Mouse (Mus musculus) liver, embryonic 15.5 days (tissue): ENCODE results near the gene Rem1. TPM values are rescaled to one million over a fixed set of nuclear protein-coding genes. Genes with fewer than 3 reads are reported as not detected.

Experiments used
- ATAC-seq: fragments of 200-750 bp; cut with Nextera tagmentation; 2 replicates; pipeline ENCODE4 v1.8.0; 2017; ENCODE audit warnings: moderate number of reproducible peaks, mild to moderate bottlenecking, moderate library complexity; ENCODE audit not compliant: insufficient read depth
- H3K27ac ChIP-seq: fragments of 300-500 bp; sonication (generic); replicated peaks from 2 replicates; pipeline ENCODE4 v1.5.1; 2015; ENCODE audit warnings: mild to moderate bottlenecking, inconsistent platforms
- H3K27me3 ChIP-seq: fragments of 300-500 bp; sonication (generic); 2 replicates; pipeline ENCODE4 v1.6.1; 2015; ENCODE audit warnings: mild to moderate bottlenecking, inconsistent platforms
- H3K36me3 ChIP-seq: fragments of 300-500 bp; sonication (generic); replicated peaks from 2 replicates; pipeline ENCODE4 v1.6.1; 2015; ENCODE audit warnings: moderate library complexity, mild to moderate bottlenecking, inconsistent platforms
- H3K4me1 ChIP-seq: fragments of 300-500 bp; sonication (generic); replicated peaks from 2 replicates; pipeline ENCODE4 v1.6.1; 2015; ENCODE audit warnings: inconsistent platforms
- H3K4me2 ChIP-seq: fragments of 300-500 bp; sonication (generic); 2 replicates; pipeline ENCODE4 v1.6.1; 2015; ENCODE audit warnings: moderate library complexity, mild to moderate bottlenecking, inconsistent platforms
- H3K4me3 ChIP-seq: fragments of 300-500 bp; sonication (generic); replicated peaks from 2 replicates; pipeline ENCODE4 v1.5.1; 2015; ENCODE audit warnings: mild to moderate bottlenecking, inconsistent platforms
- H3K9ac ChIP-seq: fragments of 300-500 bp; sonication (generic); 2 replicates; pipeline ENCODE4 v1.6.1; 2015; ENCODE audit warnings: moderate library complexity, mild to moderate bottlenecking, inconsistent platforms
- H3K9me3 ChIP-seq: fragments of 300-500 bp; sonication (generic); replicated peaks from 2 replicates; pipeline ENCODE4 v1.6.1; 2016; ENCODE audit warnings: inconsistent platforms
- WGBS: fragments of 180-500 bp; shearing (Covaris S2); methylation state at CpG from one replicate; pipeline ENCODE4 v1.1.7; 2015; ENCODE audit warnings: mixed read lengths; ENCODE audit not compliant: insufficient replicate concordance; 5-methylcytosine and 5-hydroxymethylcytosine counted together
- polyA plus RNA-seq: library from polyadenylated mRNA; unstranded; fragments of >200 nt; fragmentation: Nextera tagmentation; extraction: Ambion mirVana; gene quantifications from 2 replicates; pipeline ENCODE4 v1.2.1, GENCODE M21; 2015

The Rem1 gene
- polyA plus RNA-seq, 1 experiment from 2014 or later: 0.58 TPM

- no peak overlapping the region for H3K4me3 ChIP-seq
- H3K4me1 ChIP-seq: no peaks in the 10 kb centered on the region
- H3K9me3 ChIP-seq: no peaks in the 10 kb centered on the region
- H3K9ac ChIP-seq: no peak overlapping the region
- H3K27ac ChIP-seq: no peak overlapping the region
- WGBS: 50% methylated on average over 1 of the region's 1 CpGs
- ATAC-seq: no peak
- H3K4me2 ChIP-seq: no peak overlapping the region
- H3K36me3 ChIP-seq: no peaks in the 10 kb centered on the region
- no peaks in the 10 kb centered on the region for H3K27me3 ChIP-seq
Observed at GRCm38 (mm10) chr2:152608719-152609118, 18.0 kb upstream of the Rem1 start.

GRCm38 (mm10) chr2:152612193-152612592 is 14.6 kb upstream of the Rem1 start:
- no peak overlapping the region for H3K4me2 ChIP-seq
- 38% methylated on average over 8 of the region's 8 CpGs for WGBS
- H3K9me3 ChIP-seq: no peaks in the 10 kb centered on the region
- ATAC-seq: no peak
- no peak overlapping the region for H3K4me3 ChIP-seq
- H3K4me1 ChIP-seq: no peaks in the 10 kb centered on the region
- no peak overlapping the region for H3K9ac ChIP-seq
- H3K36me3 ChIP-seq: no peaks in the 10 kb centered on the region
- no peaks in the 10 kb centered on the region for H3K27me3 ChIP-seq
- no peak overlapping the region for H3K27ac ChIP-seq

GRCm38 (mm10) chr2:152615563-152615962 is 11.2 kb upstream of the Rem1 start:
- no peak overlapping the region for H3K4me3 ChIP-seq
- H3K27ac ChIP-seq: no peak overlapping the region
- no peak for ATAC-seq
- 9% methylated on average over 7 of the region's 7 CpGs for WGBS
- no peaks in the 10 kb centered on the region for H3K27me3 ChIP-seq
- no peaks in the 10 kb centered on the region for H3K9me3 ChIP-seq
- no peaks in the 10 kb centered on the region for H3K4me1 ChIP-seq
- no peaks in the 10 kb centered on the region for H3K36me3 ChIP-seq
- no peak overlapping the region for H3K4me2 ChIP-seq
- H3K9ac ChIP-seq: no peak overlapping the region

GRCm38 (mm10) chr2:152616470-152616869 is 10.3 kb upstream of the Rem1 start:
- Histone ChIP-seq H3K36me3 (no peaks in the 10 kb centered on the region), H3K4me2 (no peak overlapping the region), H3K27ac (no peak overlapping the region), H3K4me1 (no peaks in the 10 kb centered on the region), H3K4me3 (no peak overlapping the region), H3K27me3 (no peaks in the 10 kb centered on the region), H3K9ac (no peak overlapping the region), H3K9me3 (no peaks in the 10 kb centered on the region)
- ATAC-seq: no peak
- WGBS: 19% methylated on average over 6 of the region's 6 CpGs

GRCm38 (mm10) chr2:152617374-152617773 is 9.4 kb upstream of the Rem1 start:
- no peak overlapping the region for H3K9ac ChIP-seq
- H3K4me2 ChIP-seq: no peak overlapping the region
- no peaks in the 10 kb centered on the region for H3K4me1 ChIP-seq
- 55% methylated on average over 5 of the region's 5 CpGs for WGBS
- H3K9me3 ChIP-seq: no peaks in the 10 kb centered on the region
- no peaks in the 10 kb centered on the region for H3K36me3 ChIP-seq
- H3K27ac ChIP-seq: no peak overlapping the region
- no peak for ATAC-seq
- H3K4me3 ChIP-seq: no peak overlapping the region
- H3K27me3 ChIP-seq: no peaks in the 10 kb centered on the region

- no peak overlapping the region for H3K27ac ChIP-seq
- no peak overlapping the region for H3K9ac ChIP-seq
- WGBS: 34% methylated on average over 9 of the region's 9 CpGs
- H3K4me1 ChIP-seq: no peaks in the 10 kb centered on the region
- no peaks in the 10 kb centered on the region for H3K9me3 ChIP-seq
- H3K4me2 ChIP-seq: no peak overlapping the region
- no peak overlapping the region for H3K4me3 ChIP-seq
- H3K36me3 ChIP-seq: no peaks in the 10 kb centered on the region
- H3K27me3 ChIP-seq: peaks cover 21% of the 10 kb centered on the region
- no peak for ATAC-seq
Observed at GRCm38 (mm10) chr2:152620367-152621134, 6.2 kb upstream of the Rem1 start.

- H3K27me3 ChIP-seq: peaks cover 37% of the 10 kb centered on the region
- no peak overlapping the region for H3K4me2 ChIP-seq
- no peak overlapping the region for H3K9ac ChIP-seq
- H3K4me3 ChIP-seq: no peak overlapping the region
- ATAC-seq: no peak
- peaks cover 7% of the 10 kb centered on the region for H3K4me1 ChIP-seq
- no peaks in the 10 kb centered on the region for H3K9me3 ChIP-seq
- no peaks in the 10 kb centered on the region for H3K36me3 ChIP-seq
- 53% methylated on average over 13 of the region's 13 CpGs for WGBS
- H3K27ac ChIP-seq: no peak overlapping the region
Observed at GRCm38 (mm10) chr2:152622151-152622550, 4.6 kb upstream of the Rem1 start.

- Histone ChIP-seq H3K9me3 (no peaks in the 10 kb centered on the region), H3K27ac (no peak within 1 kb of the TSS), H3K9ac (no peak within 1 kb of the TSS), H3K27me3 (peaks cover 45% of the 10 kb centered on the region), H3K4me1 (peaks cover 7% of the 10 kb centered on the region), H3K4me2 (no peak within 1 kb of the TSS), H3K4me3 (no peak within 1 kb of the TSS), H3K36me3 (no peaks in the 10 kb centered on the region)
- 67% methylated on average over 7 of the region's 7 CpGs for WGBS
- no peak for ATAC-seq
Observed at GRCm38 (mm10) chr2:152622953-152623352, 3.8 kb upstream of the Rem1 start, which contains the start of gene Defb25. Defb25 (minus strand) TSS chr2:152623053.

- peaks cover 61% of the 10 kb centered on the region for H3K27me3 ChIP-seq
- H3K27ac ChIP-seq: no peak overlapping the region
- no peak overlapping the region for H3K4me3 ChIP-seq
- WGBS: 48% methylated on average over 2 of the region's 2 CpGs
- ATAC-seq: no peak
- H3K9ac ChIP-seq: no peak overlapping the region
- no peaks in the 10 kb centered on the region for H3K9me3 ChIP-seq
- no peak overlapping the region for H3K4me2 ChIP-seq
- peaks cover 9% of the 10 kb centered on the region for H3K4me1 ChIP-seq
- H3K36me3 ChIP-seq: no peaks in the 10 kb centered on the region
Observed at GRCm38 (mm10) chr2:152624566-152624965, 2.2 kb upstream of the Rem1 start.

- Histone ChIP-seq H3K4me2 (no peak overlapping the region), H3K4me3 (no peak overlapping the region), H3K36me3 (no peaks in the 10 kb centered on the region), H3K9me3 (no peaks in the 10 kb centered on the region), H3K4me1 (peaks cover 9% of the 10 kb centered on the region), H3K27ac (no peak overlapping the region), H3K9ac (no peak overlapping the region), H3K27me3 (peaks cover 68% of the 10 kb centered on the region)
- 17% methylated on average over 1 of the region's 1 CpGs for WGBS
- ATAC-seq: no peak
Observed at GRCm38 (mm10) chr2:152625256-152625655, 1.5 kb upstream of the Rem1 start.

- Histone ChIP-seq H3K9ac (no peak overlapping the region), H3K4me3 (no peak overlapping the region), H3K4me2 (no peak overlapping the region), H3K36me3 (no peaks in the 10 kb centered on the region), H3K27me3 (peaks cover 74% of the 10 kb centered on the region), H3K4me1 (peaks cover 9% of the 10 kb centered on the region), H3K9me3 (no peaks in the 10 kb centered on the region), H3K27ac (no peak overlapping the region)
- no peak for ATAC-seq
- 35% methylated on average over 17 of the region's 17 CpGs for WGBS
Observed at GRCm38 (mm10) chr2:152628066-152628465, 1.3 kb downstream of the Rem1 start.

- no peak overlapping the region for H3K9ac ChIP-seq
- no peak overlapping the region for H3K4me2 ChIP-seq
- peaks cover 73% of the 10 kb centered on the region for H3K27me3 ChIP-seq
- H3K4me3 ChIP-seq: no peak overlapping the region
- H3K36me3 ChIP-seq: no peaks in the 10 kb centered on the region
- H3K27ac ChIP-seq: no peak overlapping the region
- peaks cover 9% of the 10 kb centered on the region for H3K4me1 ChIP-seq
- whole genome bisulfite sequencing: 49% methylated on average over 3 of the region's 3 CpGs
- H3K9me3 ChIP-seq: no peaks in the 10 kb centered on the region
- ATAC-seq: no peak
Observed at GRCm38 (mm10) chr2:152629239-152629638, 2.5 kb downstream of the Rem1 start.
